Mouse (Mus musculus) hindbrain, embryonic 10.5 days (tissue): ENCODE measurements around the gene Gstt4. TPM values are rescaled to one million over a fixed set of nuclear protein-coding genes. Genes with fewer than 3 reads are reported as not detected.
A peak's percentile ranks its signal among the peaks of the same experiment; 100 is the strongest.
"Not testable (repeated sequence)": the region's sequence is repeated elsewhere in the genome, so short reads cannot be mapped to it uniquely, and the experiment has no call there.

ENCODE experiments used
- DNase-seq: peaks from one replicate; pipeline ENCODE4 v3.0.0-alpha.2; 2017; ENCODE audit warnings: low spot score
- H3K27ac ChIP-seq: fragments of 300-500 bp; sonication (generic); 2 replicates; pipeline ENCODE4 v1.5.1; 2016; ENCODE audit warnings: mild to moderate bottlenecking, moderate library complexity
- H3K27me3 ChIP-seq: fragments of 300-500 bp; sonication (generic); 2 replicates; pipeline ENCODE4 v1.6.1; 2016; ENCODE audit warnings: mild to moderate bottlenecking; ENCODE audit not compliant: poor library complexity, insufficient read depth, severe bottlenecking
- H3K36me3 ChIP-seq: fragments of 300-500 bp; sonication (generic); 2 replicates; pipeline ENCODE4 v1.6.1; 2016; ENCODE audit warnings: mild to moderate bottlenecking, moderate library complexity
- H3K4me1 ChIP-seq: fragments of 300-500 bp; sonication (generic); replicated peaks from 2 replicates; pipeline ENCODE4 v1.6.1; 2016; ENCODE audit warnings: mild to moderate bottlenecking
- H3K4me3 ChIP-seq: fragments of 300-500 bp; sonication (generic); 2 replicates; pipeline ENCODE4 v1.5.1; 2016; ENCODE audit warnings: mild to moderate bottlenecking, moderate library complexity
- H3K9me3 ChIP-seq: fragments of 300-500 bp; sonication (generic); 2 replicates; pipeline ENCODE4 v1.6.1; 2016; ENCODE audit warnings: mild to moderate bottlenecking, moderate library complexity
- WGBS: fragments of 180-500 bp; shearing (Covaris S2); methylation state at CpG from one replicate; pipeline ENCODE4 v1.1.7; 2016; 5-methylcytosine and 5-hydroxymethylcytosine counted together
- polyA plus RNA-seq: library from polyadenylated mRNA; unstranded; fragments of >200 nt; fragmentation: Nextera tagmentation; extraction: Ambion mirVana; gene quantifications from 2 replicates; pipeline ENCODE4 v1.2.1, GENCODE M21; 2016

Gstt4 gene
- not detected in 2 replicates for polyA plus RNA-seq

- WGBS: 96% methylated on average over 2 of the region's 2 CpGs
These were observed at the start of gene Gstt4 for GRCm38 (mm10) chr10:75822443-75822842. TSS of gene Gstt4 (minus strand) at chr10:75822543.

GRCm38 (mm10) chr10:75861587-75861986 lies 39.2 kb upstream of the Gstt4 start:
- H3K36me3 ChIP-seq: peaks cover 22% of the 10 kb centered on the region
- WGBS: 39% methylated on average over 5 of the region's 5 CpGs
- H3K9me3 ChIP-seq: no peaks in the 10 kb centered on the region
- H3K4me3 ChIP-seq: no peak overlapping the region
- H3K27me3 ChIP-seq: no peaks in the 10 kb centered on the region
- H3K4me1 ChIP-seq: peaks cover 43% of the 10 kb centered on the region
- H3K27ac ChIP-seq: peak overlapping the region; percentile 99
- DNase-seq: no peak

More at GRCm38 (mm10) chr10:75822443-75822842, at the start of gene Gstt4:
- Histone ChIP-seq H3K36me3 (no peaks in the 10 kb centered on the region), H3K9me3 (peaks cover 3% of the 10 kb centered on the region; the same call in 1 of the 2 replicates), H3K4me3 (no peak within 1 kb of the TSS), H3K4me1 (no peaks in the 10 kb centered on the region), H3K27ac (no peak within 1 kb of the TSS), H3K27me3 (no peaks in the 10 kb centered on the region)
- DNase-seq: no peak

GRCm38 (mm10) chr10:75860746-75861145 lies 38.4 kb upstream of the Gstt4 start:
- H3K4me3 ChIP-seq: peak overlapping the region; percentile 75
- peaks cover 31% of the 10 kb centered on the region for H3K36me3 ChIP-seq
- no peaks in the 10 kb centered on the region for H3K27me3 ChIP-seq
- peak overlapping the region; percentile 99 for H3K27ac ChIP-seq
- WGBS: 18% methylated on average over 7 of the region's 7 CpGs
- peaks cover 43% of the 10 kb centered on the region for H3K4me1 ChIP-seq
- no peaks in the 10 kb centered on the region for H3K9me3 ChIP-seq
- DNase-seq: peak; percentile 33

- DNase-seq: peak; percentile 95
- WGBS: under 1% methylated on average over 46 of the region's 46 CpGs
These were observed 37.6 kb upstream of the Gstt4 start, which contains the start of gene Mif for GRCm38 (mm10) chr10:75859786-75860470. TSS of gene Mif (minus strand) at chr10:75860240.

GRCm38 (mm10) chr10:75859107-75859746 lies 36.9 kb upstream of the Gstt4 start:
- peak overlapping the region; percentile 75 for H3K4me3 ChIP-seq
- no peaks in the 10 kb centered on the region for H3K9me3 ChIP-seq
- 1% methylated on average over 27 of the region's 27 CpGs for WGBS
- H3K4me1 ChIP-seq: peaks cover 43% of the 10 kb centered on the region
- peak; percentile 78 for DNase-seq
- no peaks in the 10 kb centered on the region for H3K27me3 ChIP-seq
- H3K27ac ChIP-seq: peak overlapping the region; percentile 99
- H3K36me3 ChIP-seq: peaks cover 34% of the 10 kb centered on the region

More at GRCm38 (mm10) chr10:75859786-75860470, 37.6 kb upstream of the Gstt4 start, which contains the start of gene Mif:
- Histone ChIP-seq H3K27ac (peak within 1 kb of the TSS; percentile 99), H3K36me3 (peaks cover 34% of the 10 kb centered on the region), H3K4me3 (peak within 1 kb of the TSS; percentile 75), H3K4me1 (peaks cover 43% of the 10 kb centered on the region)
- H3K9me3 ChIP-seq, H3K27me3 ChIP-seq: not testable (repeated sequence)

GRCm38 (mm10) chr10:75857598-75857997 lies 35.3 kb upstream of the Gstt4 start:
- H3K4me3 ChIP-seq: peak overlapping the region; percentile 13; the same call in 1 of the 2 replicates
- H3K4me1 ChIP-seq: peaks cover 43% of the 10 kb centered on the region
- peaks cover 34% of the 10 kb centered on the region for H3K36me3 ChIP-seq
- no peak overlapping the region for H3K27ac ChIP-seq
- H3K27me3 ChIP-seq: no peaks in the 10 kb centered on the region
- no peaks in the 10 kb centered on the region for H3K9me3 ChIP-seq
- 93% methylated on average over 4 of the region's 4 CpGs for WGBS
- DNase-seq: no peak

- WGBS: 82% methylated on average over 3 of the region's 3 CpGs
- DNase-seq: no peak
- Histone ChIP-seq H3K4me3 (no peak overlapping the region), H3K4me1 (peaks cover 43% of the 10 kb centered on the region), H3K27ac (no peak overlapping the region), H3K9me3 (no peaks in the 10 kb centered on the region), H3K27me3 (no peaks in the 10 kb centered on the region), H3K36me3 (peaks cover 34% of the 10 kb centered on the region)
These were observed 34.6 kb upstream of the Gstt4 start for GRCm38 (mm10) chr10:75856976-75857375.

- Histone ChIP-seq H3K36me3 (peaks cover 34% of the 10 kb centered on the region), H3K4me3 (no peak overlapping the region), H3K27me3 (no peaks in the 10 kb centered on the region), H3K9me3 (no peaks in the 10 kb centered on the region), H3K27ac (no peak overlapping the region), H3K4me1 (peaks cover 44% of the 10 kb centered on the region)
- 83% methylated on average over 11 of the region's 11 CpGs for WGBS
- no peak for DNase-seq
These were observed 34.0 kb upstream of the Gstt4 start for GRCm38 (mm10) chr10:75856155-75856907.

- Histone ChIP-seq H3K9me3 (no peaks in the 10 kb centered on the region), H3K27ac (no peak overlapping the region), H3K27me3 (peaks cover 5% of the 10 kb centered on the region; the same call in 1 of the 2 replicates), H3K36me3 (peaks cover 34% of the 10 kb centered on the region), H3K4me3 (no peak overlapping the region), H3K4me1 (peaks cover 43% of the 10 kb centered on the region)
- no peak for DNase-seq
- WGBS: 90% methylated on average over 15 of the region's 15 CpGs
These were observed 33.2 kb upstream of the Gstt4 start for GRCm38 (mm10) chr10:75855416-75855981.

GRCm38 (mm10) chr10:75854791-75855190 lies 32.4 kb upstream of the Gstt4 start:
- Histone ChIP-seq H3K4me3 (no peak overlapping the region), H3K27ac (no peak overlapping the region), H3K27me3 (peaks cover 5% of the 10 kb centered on the region; the same call in 1 of the 2 replicates), H3K9me3 (no peaks in the 10 kb centered on the region), H3K4me1 (peaks cover 42% of the 10 kb centered on the region), H3K36me3 (peaks cover 34% of the 10 kb centered on the region)
- WGBS: 92% methylated on average over 6 of the region's 6 CpGs
- no peak for DNase-seq

- Histone ChIP-seq H3K4me3 (no peak overlapping the region), H3K36me3 (peaks cover 34% of the 10 kb centered on the region), H3K4me1 (peaks cover 45% of the 10 kb centered on the region), H3K27me3 (peaks cover 5% of the 10 kb centered on the region; the same call in 1 of the 2 replicates), H3K27ac (no peak overlapping the region), H3K9me3 (no peaks in the 10 kb centered on the region)
- DNase-seq: no peak
- WGBS: 67% methylated on average over 5 of the region's 5 CpGs
These were observed 31.8 kb upstream of the Gstt4 start for GRCm38 (mm10) chr10:75854096-75854495.

- peak; percentile 83 for DNase-seq
- no peaks in the 10 kb centered on the region for H3K9me3 ChIP-seq
- peaks cover 30% of the 10 kb centered on the region for H3K36me3 ChIP-seq
- H3K27ac ChIP-seq: peak overlapping the region; percentile 45; the same call in 1 of the 2 replicates
- peaks cover 5% of the 10 kb centered on the region; the same call in 1 of the 2 replicates for H3K27me3 ChIP-seq
- peaks cover 45% of the 10 kb centered on the region for H3K4me1 ChIP-seq
- 30% methylated on average over 10 of the region's 10 CpGs for WGBS
- H3K4me3 ChIP-seq: no peak overlapping the region
These were observed 31.1 kb upstream of the Gstt4 start for GRCm38 (mm10) chr10:75853452-75853851.
